Mouse (Mus musculus) heart, embryonic 13.5 days (tissue): ENCODE results near the gene Pou2f1. TPM values are rescaled to one million over a fixed set of nuclear protein-coding genes. Genes with fewer than 3 reads are reported as not detected.

ENCODE experiments used
- ATAC-seq: fragments of 200-750 bp; cut with Nextera tagmentation; 2 replicates; pipeline ENCODE4 v1.8.0; 2017; ENCODE audit warnings: moderate TSS enrichment; ENCODE audit not compliant: insufficient number of reproducible peaks, low FRiP score, low TSS enrichment; ENCODE audit errors: extremely low read depth
- H3K27ac ChIP-seq: fragments of 300-500 bp; sonication (generic); replicated peaks from 2 replicates; pipeline ENCODE4 v1.5.1; 2015; ENCODE audit warnings: moderate library complexity, mild to moderate bottlenecking, inconsistent platforms
- H3K27me3 ChIP-seq: fragments of 300-500 bp; sonication (generic); replicated peaks from 2 replicates; pipeline ENCODE4 v1.6.1; 2015; ENCODE audit warnings: mild to moderate bottlenecking, inconsistent platforms
- H3K36me3 ChIP-seq: fragments of 300-500 bp; sonication (generic); 2 replicates; pipeline ENCODE4 v1.6.1; 2015; ENCODE audit warnings: mild to moderate bottlenecking, inconsistent platforms
- H3K4me1 ChIP-seq: fragments of 300-500 bp; sonication (generic); 2 replicates; pipeline ENCODE4 v1.6.1; 2015; ENCODE audit warnings: inconsistent platforms
- H3K4me2 ChIP-seq: fragments of 300-500 bp; sonication (generic); 2 replicates; pipeline ENCODE4 v1.6.1; 2015; ENCODE audit warnings: inconsistent platforms, mild to moderate bottlenecking, moderate library complexity
- H3K4me3 ChIP-seq: fragments of 300-500 bp; sonication (generic); 2 replicates; pipeline ENCODE4 v1.5.1; 2015; ENCODE audit warnings: moderate library complexity, mild to moderate bottlenecking, inconsistent platforms
- H3K9ac ChIP-seq: fragments of 300-500 bp; sonication (generic); 2 replicates; pipeline ENCODE4 v1.6.1; 2015; ENCODE audit warnings: inconsistent platforms, mild to moderate bottlenecking, moderate library complexity
- H3K9me3 ChIP-seq: fragments of 300-500 bp; sonication (generic); 2 replicates; pipeline ENCODE4 v1.6.1; 2016; ENCODE audit warnings: inconsistent platforms
- WGBS: fragments of 180-500 bp; shearing (Covaris S2); methylation state at CpG from one replicate; pipeline ENCODE4 v1.1.7; 2015; ENCODE audit warnings: mixed read lengths; 5-methylcytosine and 5-hydroxymethylcytosine counted together
- polyA plus RNA-seq: library from polyadenylated mRNA; unstranded; fragments of >200 nt; fragmentation: Nextera tagmentation; extraction: Ambion mirVana; gene quantifications from 2 replicates; pipeline ENCODE4 v1.2.1, GENCODE M21; 2015

Pou2f1 gene
- polyA plus RNA-seq, 1 experiment from 2014 or later: 9.3 TPM

DNA sequence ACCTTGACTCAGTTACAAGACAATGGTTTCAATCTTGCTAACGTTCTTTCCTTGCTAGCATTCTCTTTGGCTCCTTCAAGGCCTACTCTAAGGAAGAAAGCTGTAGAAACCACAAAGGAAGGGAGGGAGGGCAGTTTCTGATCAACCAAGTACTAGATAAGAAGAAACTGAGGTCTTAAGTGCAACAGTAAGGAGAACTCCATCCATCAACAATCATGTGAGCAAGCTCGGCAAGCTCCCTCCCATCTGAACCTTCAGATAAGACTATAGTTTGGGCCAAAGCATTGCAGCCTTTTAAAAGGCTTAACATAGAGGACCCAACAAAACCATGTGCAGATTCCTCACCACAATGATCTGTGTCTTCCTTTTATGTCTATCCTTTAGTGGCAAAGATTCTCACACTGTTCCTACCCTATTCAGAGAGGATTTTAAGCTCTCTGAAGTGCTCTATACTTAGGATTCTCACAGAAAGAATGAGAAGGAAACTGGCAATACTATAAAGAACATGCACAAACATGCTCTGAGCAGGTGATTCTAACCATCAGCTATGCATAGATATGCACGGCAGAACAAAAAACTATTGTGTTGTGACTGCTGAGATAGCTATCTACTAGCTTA, 16.6 kb downstream of the Pou2f1 start:
- H3K9ac ChIP-seq: no peak overlapping the region
- no peak overlapping the region for H3K4me3 ChIP-seq
- H3K9me3 ChIP-seq: no peaks in the 10 kb centered on the region
- WGBS: 48% methylated on average over 3 of the region's 3 CpGs
- H3K4me1 ChIP-seq: peaks cover 26% of the 10 kb centered on the region
- no peak overlapping the region for H3K4me2 ChIP-seq
- no peak for ATAC-seq
- H3K36me3 ChIP-seq: no peaks in the 10 kb centered on the region
- no peaks in the 10 kb centered on the region for H3K27me3 ChIP-seq
- H3K27ac ChIP-seq: peak overlapping the region; percentile 44; the same call in 1 of the 2 replicates

DNA sequence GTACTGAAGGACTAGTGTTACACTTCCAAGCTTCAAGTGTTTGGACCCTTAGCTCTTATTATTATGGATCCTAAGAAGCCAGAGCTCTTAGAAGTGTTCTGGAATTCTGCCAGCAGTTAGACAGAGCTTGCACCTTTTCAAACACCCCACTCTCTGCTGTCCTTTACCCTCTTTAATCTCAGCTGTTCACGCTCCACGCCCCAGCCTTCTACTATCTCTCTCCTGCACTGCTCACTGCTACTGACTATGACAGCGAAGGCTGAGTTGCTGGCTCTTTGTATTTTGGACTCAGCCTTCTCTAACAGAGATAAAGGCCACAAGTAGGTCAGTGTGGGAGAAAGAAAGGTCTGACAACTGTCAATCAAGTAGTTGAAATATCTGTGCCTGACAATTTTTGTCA, 17.3 kb downstream of the Pou2f1 start:
- Histone ChIP-seq H3K27ac (peak overlapping the region; percentile 44), H3K36me3 (no peaks in the 10 kb centered on the region), H3K27me3 (no peaks in the 10 kb centered on the region), H3K4me2 (no peak overlapping the region), H3K4me1 (peaks cover 20% of the 10 kb centered on the region), H3K9me3 (no peaks in the 10 kb centered on the region), H3K4me3 (no peak overlapping the region), H3K9ac (no peak overlapping the region)
- ATAC-seq: no peak
- WGBS: 21% methylated on average over 3 of the region's 3 CpGs

DNA sequence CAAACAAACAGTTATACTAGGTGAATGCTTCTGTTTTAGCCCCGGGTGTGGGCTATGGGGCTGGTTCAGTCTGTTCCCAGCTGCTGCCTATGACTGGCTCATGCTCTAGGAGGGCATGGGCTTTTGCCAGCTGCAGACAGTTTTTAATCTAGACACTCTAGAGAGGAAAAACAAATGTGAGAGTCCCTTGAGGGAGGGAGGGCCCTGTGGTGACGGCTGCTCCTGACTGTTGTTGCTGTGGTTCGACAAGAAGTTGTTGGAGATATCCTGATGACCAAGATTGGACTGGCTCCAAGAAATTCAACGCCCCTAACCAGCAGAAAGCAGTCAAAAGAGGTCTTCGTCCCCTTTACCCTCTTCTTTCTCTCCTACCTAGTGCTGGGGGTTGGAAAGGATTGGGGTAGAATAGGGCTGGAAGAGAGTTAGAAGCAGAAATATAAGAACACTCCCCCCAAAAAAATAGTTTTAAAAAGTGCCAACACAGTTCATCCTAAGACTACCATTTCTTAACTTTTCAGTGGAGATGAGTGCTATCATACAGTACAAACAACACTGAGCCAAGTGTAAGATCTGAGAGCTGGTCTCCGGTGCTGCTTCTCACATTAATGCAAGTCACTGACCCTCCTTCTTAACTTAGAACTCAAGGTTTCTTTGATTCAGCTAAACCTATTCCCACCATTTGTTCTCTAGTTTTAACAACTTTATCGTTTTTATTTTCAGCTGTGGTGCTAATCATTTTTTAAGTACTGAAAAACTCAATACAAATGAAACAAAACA, 25.6 kb downstream of the Pou2f1 start:
- ATAC-seq: no peak
- Histone ChIP-seq H3K4me2 (peak overlapping the region; percentile 18), H3K9ac (0 out of 2 replicates have a peak overlapping the region, but pooled peaks have one; percentile 42)

DNA sequence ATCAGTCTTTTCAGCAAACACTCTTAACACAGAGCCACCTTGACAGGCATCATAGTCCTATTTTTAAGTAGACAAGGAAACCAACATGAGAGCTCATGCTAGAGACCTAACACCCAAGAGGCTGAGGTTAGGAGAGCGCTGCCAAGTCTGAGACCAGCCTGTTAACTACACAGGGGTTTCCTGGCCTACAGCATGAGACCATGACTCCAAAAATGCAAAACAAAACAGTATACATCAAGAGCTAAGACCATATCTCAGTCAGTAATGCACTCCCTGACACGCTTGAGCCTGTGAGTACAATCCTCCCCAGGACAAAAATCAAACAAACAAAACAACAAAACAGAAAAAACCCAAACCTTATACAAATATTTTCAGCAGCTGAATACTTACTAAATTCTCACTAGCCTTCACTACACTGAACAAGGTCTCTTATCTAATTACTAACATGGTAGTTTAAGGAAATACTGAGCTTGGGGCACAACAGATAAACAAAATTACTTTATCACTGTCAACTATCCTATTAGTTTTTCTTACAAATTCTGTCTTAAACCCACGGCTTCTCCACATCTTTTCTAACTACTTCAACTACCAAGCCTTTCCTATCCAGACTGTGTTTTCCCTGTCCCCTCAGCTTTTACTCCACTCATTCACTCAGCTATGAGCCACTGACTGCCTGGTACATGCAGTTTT, 33.3 kb downstream of the Pou2f1 start:
- Histone ChIP-seq H3K27ac (no peak overlapping the region), H3K4me1 (peaks cover 9% of the 10 kb centered on the region), H3K4me3 (no peak overlapping the region), H3K27me3 (no peaks in the 10 kb centered on the region), H3K36me3 (peaks cover 3% of the 10 kb centered on the region), H3K9me3 (no peaks in the 10 kb centered on the region), H3K9ac (no peak overlapping the region), H3K4me2 (no peak overlapping the region)
- 86% methylated on average over 3 of the region's 3 CpGs for WGBS
- no peak for ATAC-seq

More for the DNA sequence above, 25.6 kb downstream of the Pou2f1 start:
- H3K36me3 ChIP-seq: no peaks in the 10 kb centered on the region
- WGBS: 23% methylated on average over 7 of the region's 7 CpGs
- peaks cover 30% of the 10 kb centered on the region for H3K4me1 ChIP-seq
- no peak overlapping the region for H3K27ac ChIP-seq
- H3K27me3 ChIP-seq: no peaks in the 10 kb centered on the region
- H3K9me3 ChIP-seq: no peaks in the 10 kb centered on the region
- H3K4me3 ChIP-seq: no peak overlapping the region

DNA sequence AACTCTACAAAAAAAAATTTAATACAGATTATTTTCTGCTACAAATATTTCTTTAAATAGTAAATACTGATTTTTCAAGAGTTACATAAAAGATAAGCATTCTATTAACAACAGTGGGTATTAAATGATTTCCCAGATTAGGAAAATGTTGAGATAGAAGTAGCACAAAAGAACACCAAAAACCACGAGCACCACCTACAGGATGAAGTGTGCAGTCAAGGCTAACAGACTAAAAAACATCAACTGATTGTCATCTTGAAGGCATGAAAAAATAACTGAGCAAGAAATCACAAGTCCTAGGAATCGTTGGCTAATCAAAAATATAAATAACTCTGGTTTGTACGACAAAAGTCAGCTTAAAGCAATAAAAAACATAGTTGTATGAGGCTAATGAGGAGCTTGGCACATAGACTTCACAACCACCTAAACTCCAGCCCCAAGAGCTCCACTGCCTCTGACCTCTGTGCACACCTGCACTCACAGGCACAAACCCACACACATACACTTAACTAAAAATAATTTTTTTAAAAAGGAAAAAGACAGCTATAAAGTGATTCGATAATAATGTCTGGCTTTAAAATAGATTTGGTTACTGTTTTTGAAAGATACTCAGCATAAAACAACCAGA, 35.3 kb downstream of the Pou2f1 start:
- H3K27ac ChIP-seq: no peak overlapping the region
- ATAC-seq: no peak

DNA sequence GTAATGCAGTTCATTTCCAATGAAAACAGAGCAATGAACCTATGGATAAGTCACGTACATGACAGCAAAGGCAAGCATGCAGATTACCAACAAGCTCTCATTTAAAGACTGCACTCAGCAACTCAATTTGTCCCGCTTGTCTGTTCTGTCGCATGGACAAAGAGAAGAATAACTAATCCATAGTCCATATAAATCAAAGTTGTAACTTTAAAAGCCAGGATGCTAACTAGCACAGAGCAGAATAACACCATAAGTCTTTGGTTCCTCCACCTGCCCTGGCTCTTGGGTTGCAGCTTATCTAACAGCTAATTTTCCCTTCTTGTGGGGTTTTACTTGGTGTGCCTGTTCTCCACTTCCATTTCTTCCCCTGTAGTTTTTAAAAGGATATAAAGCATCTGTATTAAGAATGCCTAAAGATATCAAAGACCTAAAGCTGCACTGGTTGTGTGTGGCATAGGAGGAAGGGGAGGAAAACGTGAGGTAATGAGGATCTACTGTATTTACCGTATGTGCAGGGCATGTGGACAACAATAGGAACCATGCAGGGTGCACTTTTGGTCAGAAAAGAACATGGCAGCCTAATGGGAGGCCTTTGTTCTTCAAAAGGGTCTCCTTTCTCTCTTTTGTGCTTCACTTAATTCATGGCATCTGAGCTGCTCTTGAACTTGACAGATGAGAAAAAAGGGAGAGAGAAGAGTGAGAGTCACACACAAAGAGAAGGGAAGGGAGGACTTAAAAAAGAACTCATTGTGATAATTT, 36.1 kb downstream of the Pou2f1 start:
- no peaks in the 10 kb centered on the region for H3K9me3 ChIP-seq
- H3K27ac ChIP-seq: no peak overlapping the region
- no peak overlapping the region for H3K9ac ChIP-seq
- peaks cover 3% of the 10 kb centered on the region for H3K36me3 ChIP-seq
- no peak overlapping the region for H3K4me3 ChIP-seq
- no peak overlapping the region for H3K4me2 ChIP-seq
- WGBS: 80% methylated on average over 5 of the region's 5 CpGs
- H3K27me3 ChIP-seq: no peaks in the 10 kb centered on the region
- no peak for ATAC-seq
- H3K4me1 ChIP-seq: peaks cover 17% of the 10 kb centered on the region

More for the DNA sequence above, 35.3 kb downstream of the Pou2f1 start:
- Histone ChIP-seq H3K4me1 (peaks cover 9% of the 10 kb centered on the region), H3K4me3 (no peak overlapping the region), H3K9ac (no peak overlapping the region), H3K36me3 (peaks cover 3% of the 10 kb centered on the region), H3K4me2 (no peak overlapping the region), H3K27me3 (no peaks in the 10 kb centered on the region), H3K9me3 (no peaks in the 10 kb centered on the region)
- WGBS: 38% methylated on average over 4 of the region's 4 CpGs

DNA sequence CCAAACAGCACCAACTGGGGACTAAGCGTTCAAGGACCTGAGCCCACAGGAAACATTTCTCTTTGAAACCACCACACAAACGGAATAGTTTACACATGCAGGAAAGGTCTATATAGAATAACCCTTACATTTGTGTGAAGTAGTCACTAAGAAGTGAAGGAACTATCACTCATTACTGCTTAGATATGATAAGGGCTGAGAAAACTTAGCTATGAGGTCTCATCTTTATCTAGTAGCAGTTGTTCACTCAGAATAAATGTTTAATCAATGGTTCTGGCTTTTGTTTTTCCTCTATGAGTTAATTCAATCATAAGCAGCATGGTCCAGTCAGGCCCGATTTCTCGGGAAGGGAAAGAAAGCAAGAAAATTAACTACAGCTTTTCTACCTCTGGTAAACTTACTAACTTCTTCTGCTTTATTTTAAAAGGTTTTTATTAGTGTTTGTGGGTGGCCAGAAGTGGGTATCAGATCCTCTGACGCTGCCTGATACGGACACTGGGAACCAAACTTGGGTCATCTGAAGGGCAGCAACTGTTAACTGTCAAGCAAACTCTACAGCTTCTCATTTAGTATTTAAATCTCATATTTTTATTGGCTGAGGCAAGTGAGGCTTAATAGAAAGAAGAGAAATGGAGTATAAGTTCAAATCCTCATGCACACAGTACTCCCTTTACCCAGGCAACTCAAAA, 40.7 kb downstream of the Pou2f1 start:
- Histone ChIP-seq H3K36me3 (no peaks in the 10 kb centered on the region), H3K4me3 (no peak overlapping the region), H3K9me3 (no peaks in the 10 kb centered on the region), H3K4me2 (no peak overlapping the region), H3K27me3 (no peaks in the 10 kb centered on the region), H3K27ac (no peak overlapping the region), H3K9ac (no peak overlapping the region), H3K4me1 (peaks cover 41% of the 10 kb centered on the region)
- 56% methylated on average over 6 of the region's 6 CpGs for WGBS
- no peak for ATAC-seq

DNA sequence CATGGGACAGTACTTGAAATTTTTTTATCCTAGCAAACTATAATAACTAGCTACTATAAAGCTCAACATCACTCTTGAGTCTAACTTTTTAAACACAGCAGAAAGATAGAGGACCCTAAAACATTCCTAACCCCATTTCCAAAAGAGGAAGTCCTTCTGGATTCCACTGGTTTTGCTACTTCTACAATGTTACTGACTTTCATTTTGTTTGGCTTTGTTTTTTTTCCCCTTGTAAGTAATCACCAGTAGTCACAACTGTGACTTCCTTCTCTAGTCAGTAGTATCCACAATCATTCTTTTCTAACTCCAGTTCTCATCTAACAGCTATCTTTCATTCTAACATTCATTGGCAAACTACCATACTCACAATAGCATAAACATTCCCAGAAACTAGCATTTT, 44.3 kb downstream of the Pou2f1 start:
- no peak overlapping the region for H3K4me2 ChIP-seq
- H3K27me3 ChIP-seq: no peaks in the 10 kb centered on the region
- H3K4me3 ChIP-seq: no peak overlapping the region
- H3K9ac ChIP-seq: no peak overlapping the region
- H3K4me1 ChIP-seq: peaks cover 36% of the 10 kb centered on the region
- no peak overlapping the region for H3K27ac ChIP-seq
- H3K9me3 ChIP-seq: no peaks in the 10 kb centered on the region
- no peaks in the 10 kb centered on the region for H3K36me3 ChIP-seq
- no peak for ATAC-seq

DNA sequence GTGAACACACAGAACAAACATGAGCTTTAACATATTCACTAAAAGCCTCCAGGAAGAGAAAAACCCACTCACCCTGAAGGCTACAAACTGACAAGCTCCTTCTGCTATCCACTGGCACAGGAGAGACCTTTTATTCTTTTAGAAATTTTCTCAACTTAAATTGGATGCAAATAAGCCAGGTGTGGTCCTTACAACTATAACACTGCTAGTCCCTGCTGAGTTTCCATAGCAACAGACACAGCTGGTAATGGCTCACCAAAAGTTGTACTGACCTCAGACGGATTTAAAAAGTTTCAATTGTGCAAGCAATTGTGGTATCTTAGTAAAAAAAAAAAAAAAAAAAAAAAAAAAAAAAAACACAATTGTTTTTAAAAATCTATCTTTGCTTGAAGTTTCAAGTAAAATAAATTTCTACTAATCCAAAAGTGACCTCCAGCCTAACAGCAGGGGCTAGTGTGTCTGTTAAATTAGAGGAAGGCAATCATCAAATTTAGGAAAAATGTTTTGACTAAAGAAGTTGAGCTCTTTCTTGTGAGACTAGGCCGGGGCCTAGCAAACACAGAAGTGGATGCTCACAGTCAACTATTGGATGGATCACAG, 54.2 kb downstream of the Pou2f1 start:
- Histone ChIP-seq H3K9ac (no peak overlapping the region), H3K4me2 (no peak overlapping the region), H3K27me3 (no peaks in the 10 kb centered on the region), H3K9me3 (no peaks in the 10 kb centered on the region), H3K4me3 (no peak overlapping the region), H3K27ac (no peak overlapping the region), H3K36me3 (no peaks in the 10 kb centered on the region), H3K4me1 (peaks cover 9% of the 10 kb centered on the region)
- 86% methylated on average over 2 of the region's 2 CpGs for WGBS
- ATAC-seq: no peak

DNA sequence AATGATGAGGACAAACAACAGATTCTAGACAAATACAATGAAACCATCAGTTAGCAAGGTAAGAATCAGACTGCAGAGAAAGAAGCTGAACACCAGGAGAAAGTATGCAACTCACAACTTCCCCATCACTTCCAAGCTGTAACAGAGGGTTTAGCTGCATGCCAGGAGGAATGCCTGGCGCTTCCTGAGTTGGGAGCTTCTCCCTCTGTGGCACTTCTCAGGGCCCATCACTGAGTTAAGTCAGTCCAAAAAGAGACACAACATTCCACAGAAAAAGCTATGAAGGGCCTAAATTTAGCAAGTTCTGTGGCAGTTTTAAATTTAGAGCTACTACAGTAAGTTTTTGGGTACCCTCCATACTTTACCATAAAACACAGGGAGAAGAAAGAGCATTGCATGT, 59.2 kb downstream of the Pou2f1 start:
- WGBS: 81% methylated on average over 1 of the region's 1 CpGs
- Histone ChIP-seq H3K9me3 (no peaks in the 10 kb centered on the region), H3K36me3 (no peaks in the 10 kb centered on the region), H3K4me3 (no peak overlapping the region), H3K27me3 (no peaks in the 10 kb centered on the region), H3K4me1 (peaks cover 22% of the 10 kb centered on the region), H3K9ac (no peak overlapping the region), H3K27ac (0 out of 2 replicates have a peak overlapping the region, but pooled peaks have one; percentile 32), H3K4me2 (no peak overlapping the region)
- ATAC-seq: no peak
